Mouse (Mus musculus) left cerebral cortex, adult 2 months (tissue): Measurements from ENCODE around the gene 5330417H12Rik. TPM values are rescaled to one million over a fixed set of nuclear protein-coding genes. Genes with fewer than 3 reads are reported as not detected.
A peak's percentile ranks its signal among the peaks of the same experiment; 100 is the strongest.

ENCODE experiments used
- DNase-seq, 2 experiments: peaks; one replicate each; pipeline ENCODE4 v3.0.0; 2021 to 2022; ENCODE audit warnings: low spot score in 2 of 2, mixed read lengths in 1 of 2; ENCODE audit errors: extremely low spot score in 1 of 2
- H3K27ac ChIP-seq: fragments of 200-600 bp; 2 replicates; pipeline ENCODE4 v1.8.1; 2022
- H3K4me3 ChIP-seq: fragments of 200-600 bp; 2 replicates; pipeline ENCODE4 v1.8.1; 2022
- CTCF ChIP-seq: fragments of 200-600 bp; IDR thresholded peaks from 2 replicates; pipeline ENCODE4 v1.8.1; 2022; ENCODE audit warnings: antibody characterized with exemption, mild to moderate bottlenecking, moderate library complexity
- intact Hi-C: fragments of 180-260 bp; cut with DNase I; formaldehyde crosslinking; loops from one replicate; pipeline ENCODE4 v1.15.1; 2025
- long read RNA-seq, 2 experiments: library from polyadenylated mRNA; stranded (forward); transcript quantifications; one replicate each; pipeline ENCODE4 v2.0.0; 2021; ENCODE audit warnings: borderline mapping rate in 2 of 2
- total RNA-seq, 2 experiments: library from RNA; stranded (reverse); gene quantifications; 2 replicates each; pipeline ENCODE4 v1.2.3; 2021

The 5330417H12Rik gene
- total RNA-seq, result not detected
- long read RNA-seq, experiment 1, result 0 reads
- long read RNA-seq, experiment 2, result 0 reads

DNA sequence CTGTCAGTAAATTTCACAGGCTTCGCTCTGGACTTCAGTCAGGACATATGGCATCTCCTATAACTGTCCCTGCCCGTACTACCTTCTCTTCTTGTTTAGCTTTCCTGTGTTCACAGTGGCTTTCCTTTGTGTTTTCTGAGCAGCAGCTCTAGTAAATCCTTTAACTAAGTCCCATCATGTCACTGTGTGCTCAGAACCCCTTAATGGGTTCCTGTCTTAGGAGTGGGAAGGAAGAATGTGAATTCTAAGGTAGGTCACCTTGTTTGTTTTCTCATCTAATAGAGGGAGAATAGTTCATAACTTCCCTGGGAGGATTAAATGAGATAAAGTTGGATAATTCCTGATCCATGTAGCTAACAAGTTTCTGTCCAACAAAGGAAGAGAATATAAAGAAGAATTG is at the start of gene 5330417H12Rik:
Gene 5330417H12Rik (minus strand): TSS at position 101 of the 400 bp plus-strand sequence.
- no peak for TF ChIP-seq CTCF
- Histone ChIP-seq H3K27ac (no peak within 1 kb of the TSS), H3K4me3 (no peak within 1 kb of the TSS)
- intact Hi-C loops, result no loop called here
- no peak for DNase-seq

DNA sequence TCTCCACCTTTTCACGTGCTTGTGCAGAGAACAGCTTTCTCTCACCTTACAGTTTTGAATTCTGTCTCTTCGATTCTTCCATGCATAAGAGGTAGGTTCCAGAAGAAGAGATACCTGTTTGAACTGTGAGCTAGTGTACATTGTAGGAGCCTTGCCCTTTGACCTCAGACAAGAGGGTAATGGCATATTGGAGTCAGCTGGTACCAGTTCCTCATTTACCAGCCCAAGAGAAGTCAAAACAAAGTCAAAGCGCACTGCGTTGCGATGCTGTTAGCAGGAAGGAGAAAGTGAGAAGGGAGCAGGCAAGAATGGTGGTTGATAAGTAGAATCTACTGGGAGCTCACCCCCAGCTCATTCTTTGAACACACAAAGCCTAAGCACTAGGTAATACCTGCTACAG is 43.6 kb upstream of the 5330417H12Rik start:
- DNase-seq, result no peak
- intact Hi-C loops, result no loop called here
- no peak overlapping the region for H3K27ac ChIP-seq
- H3K4me3 ChIP-seq, result no peak overlapping the region
- no peak for TF ChIP-seq CTCF

DNA sequence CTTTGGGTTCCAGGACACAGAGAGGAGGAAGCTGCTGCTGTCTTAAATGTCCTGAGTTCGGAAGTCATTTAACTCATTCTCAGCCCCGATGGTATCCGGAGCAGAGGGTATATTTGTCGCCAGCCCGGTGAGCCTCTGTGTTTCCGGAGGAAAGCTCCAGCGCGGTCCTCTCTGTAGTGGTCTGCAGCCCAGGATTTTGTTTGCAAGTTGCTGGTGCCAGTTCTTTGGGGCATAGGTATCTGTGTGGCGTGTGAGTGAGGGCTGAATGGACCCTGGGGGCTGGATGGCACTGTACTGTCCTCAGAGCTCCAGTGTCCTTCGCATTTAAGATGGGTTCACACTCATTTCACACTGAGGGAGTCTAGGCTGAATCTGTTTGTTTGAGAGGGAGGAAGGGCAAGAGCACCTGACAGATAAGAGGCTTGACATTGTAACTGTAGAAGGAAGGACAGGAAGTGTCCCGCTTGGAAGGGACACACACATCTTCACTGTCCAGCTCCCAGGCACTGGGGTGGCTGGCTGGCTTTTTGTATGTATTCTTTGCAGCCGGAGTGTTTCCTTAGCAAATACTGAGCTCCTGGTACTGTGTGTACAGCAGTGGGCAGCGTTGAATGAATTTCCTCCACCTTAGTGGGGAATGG is 41.4 kb upstream of the 5330417H12Rik start:
- DNase-seq, result no peak
- Histone ChIP-seq H3K4me3 (peak overlapping the region; percentile 48), H3K27ac (peak overlapping the region; percentile 81)
- intact Hi-C loops, result no loop called here
- no peak for TF ChIP-seq CTCF

DNA sequence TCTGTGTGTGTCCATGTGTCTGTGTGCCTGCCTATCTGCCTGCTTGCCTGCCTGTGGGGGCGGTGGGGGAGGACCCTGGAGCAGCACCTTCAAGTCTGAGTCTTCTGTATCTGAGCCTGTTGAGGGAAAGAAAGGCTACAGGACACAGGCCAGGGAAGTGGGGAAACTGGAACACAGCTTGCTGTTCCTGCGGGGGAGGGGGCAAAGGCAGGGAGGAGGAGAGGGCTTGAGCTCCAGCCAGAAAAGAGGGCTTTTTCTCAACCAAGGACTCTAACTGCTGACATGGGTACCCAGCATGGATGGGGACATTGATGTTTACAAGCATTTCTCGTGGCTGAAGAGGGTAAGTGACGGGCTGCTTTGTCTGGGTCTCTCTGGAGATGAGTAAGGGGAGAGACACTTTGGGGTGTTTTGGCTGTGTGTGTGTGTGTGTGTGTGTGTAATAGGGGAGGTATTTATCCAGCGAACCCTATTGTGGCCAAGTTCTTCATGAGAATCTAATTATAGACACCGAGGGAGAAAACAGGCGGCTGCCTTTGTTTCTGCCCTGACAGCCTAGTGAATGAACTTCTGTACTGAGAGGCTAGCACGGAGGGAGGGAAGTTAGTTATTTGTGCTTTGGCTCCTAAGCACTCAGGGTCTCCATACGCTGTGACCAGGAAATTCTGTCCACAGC is 40.8 kb upstream of the 5330417H12Rik start:
- Histone ChIP-seq H3K27ac (peak overlapping the region; percentile 81), H3K4me3 (peak overlapping the region; percentile 48)
- intact Hi-C loops, result no loop called here
- DNase-seq, result peak; percentile 29 to 30
- no peak for TF ChIP-seq CTCF

DNA sequence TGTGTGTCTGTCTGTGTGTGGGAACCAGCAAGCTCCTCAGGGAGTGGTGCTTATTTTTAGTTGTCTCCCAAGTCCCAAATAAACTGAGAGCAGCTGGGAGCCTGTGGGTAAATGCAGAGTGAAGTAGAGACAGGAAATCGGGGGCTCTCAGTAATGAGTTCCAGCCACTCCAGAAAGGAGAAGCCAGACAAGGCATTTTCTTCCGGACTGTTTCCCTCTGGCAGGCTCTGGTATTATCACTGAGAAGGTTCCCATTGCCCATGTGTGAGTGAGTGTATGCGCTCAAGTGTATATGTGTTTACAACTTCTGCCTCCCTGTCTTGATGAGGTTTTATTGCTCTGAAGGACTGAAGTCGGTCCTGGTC is 40.2 kb upstream of the 5330417H12Rik start:
- TF ChIP-seq CTCF, result no peak
- peak overlapping the region; percentile 81 for H3K27ac ChIP-seq
- H3K4me3 ChIP-seq, result peak overlapping the region; percentile 48
- intact Hi-C loops, result no loop called here
- DNase-seq, result peak; percentile 16 to 19

DNA sequence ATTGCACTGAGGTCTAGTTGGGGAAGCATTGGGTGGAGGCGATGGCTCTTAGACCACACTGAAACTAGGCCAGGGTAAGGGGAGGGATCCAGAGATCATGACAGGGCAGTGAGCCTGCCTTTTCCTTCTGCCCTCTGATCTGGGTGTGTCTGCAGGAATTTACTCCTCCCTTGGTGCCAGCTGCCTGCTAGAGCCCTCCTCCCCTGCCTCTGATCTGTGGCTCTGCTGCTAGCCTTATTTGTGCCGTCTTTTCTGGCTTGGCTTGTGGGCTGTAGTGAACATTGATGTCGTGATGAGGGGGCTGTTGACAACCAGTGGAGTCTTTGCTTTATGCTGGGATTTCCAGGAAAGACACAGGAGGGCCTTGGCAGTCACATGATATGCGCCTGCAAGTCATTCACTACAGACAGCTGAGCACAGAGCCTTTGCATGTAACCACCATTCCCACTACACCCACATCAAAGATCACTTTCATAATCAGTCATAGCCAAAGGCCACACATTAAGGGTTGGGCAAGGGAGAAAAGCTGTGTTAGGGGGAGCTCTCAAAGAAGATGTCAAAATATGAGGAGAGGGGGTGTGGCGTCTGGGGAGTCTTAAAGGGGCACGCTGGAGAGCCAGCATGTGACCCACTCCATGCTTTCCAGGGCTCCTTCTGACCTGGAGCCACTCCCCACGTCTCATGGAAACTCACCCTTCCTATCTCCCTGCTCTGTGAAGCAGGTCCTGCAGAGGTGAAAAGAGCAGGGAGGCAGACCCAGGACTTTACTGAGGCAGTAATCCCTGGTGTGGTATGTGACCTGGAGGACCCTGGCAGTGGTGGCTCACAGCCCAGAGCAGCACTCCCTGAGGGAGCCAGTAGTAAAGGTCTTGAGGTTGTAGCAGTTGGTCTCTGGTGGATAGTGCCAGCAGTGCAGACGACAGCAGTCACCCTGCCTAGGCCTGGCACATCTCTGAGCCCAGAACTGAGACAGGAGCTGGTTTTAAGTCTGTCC is 39.4 kb upstream of the 5330417H12Rik start:
- H3K27ac ChIP-seq, result peak overlapping the region; percentile 81
- no peak for TF ChIP-seq CTCF
- intact Hi-C loops, result loop anchor here (5.0 kb wide), 1 partner anchor 113 kb away; no protein-coding TSS in a partner anchor
- no peak for DNase-seq
- no peak overlapping the region for H3K4me3 ChIP-seq

DNA sequence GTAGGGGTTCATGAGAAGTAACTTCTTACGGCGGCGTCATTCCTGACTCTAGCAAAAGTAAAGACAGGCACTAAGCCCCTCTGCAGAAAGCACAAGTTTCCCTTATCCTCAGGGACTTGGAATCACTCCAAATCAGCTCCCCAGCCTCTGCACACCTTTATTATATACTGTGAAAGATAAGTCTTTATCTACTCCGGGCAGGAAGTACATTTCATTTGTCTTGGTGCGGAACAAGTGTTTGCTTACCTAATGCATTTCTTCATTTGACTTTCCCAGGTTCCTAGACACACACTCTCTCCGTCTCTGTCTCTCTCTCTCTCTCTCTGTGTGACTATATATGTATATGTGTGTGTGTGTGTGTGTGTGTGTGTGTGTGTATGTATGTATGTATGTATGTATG is 38.7 kb upstream of the 5330417H12Rik start:
- TF ChIP-seq CTCF, result no peak
- no peak for DNase-seq
- no peak overlapping the region for H3K27ac ChIP-seq
- intact Hi-C loops, result loop anchor here (1.0 to 5.0 kb wide), 2 partner anchors 75 to 114 kb away; no protein-coding TSS in a partner anchor
- no peak overlapping the region for H3K4me3 ChIP-seq

DNA sequence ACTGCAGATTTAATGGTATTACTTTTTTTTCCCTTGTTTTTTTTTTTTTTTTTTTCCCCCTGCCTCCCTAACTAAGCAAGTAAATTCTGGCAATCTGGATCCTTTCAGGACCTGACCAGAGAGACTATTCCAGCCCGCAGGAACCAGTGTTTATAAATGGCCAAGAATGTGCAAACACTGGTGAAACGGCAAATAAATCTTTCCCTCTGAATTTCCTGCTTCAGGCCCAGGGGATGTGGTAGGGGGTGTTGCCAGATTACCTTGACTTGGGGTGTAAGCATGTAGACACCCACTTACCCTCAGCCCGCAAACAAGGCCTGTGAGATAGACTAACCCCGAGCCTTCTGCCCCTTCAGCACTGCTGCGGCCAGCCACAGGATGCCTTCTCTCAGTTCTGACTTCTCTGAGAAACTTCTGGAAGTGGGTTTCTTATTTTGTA is 36.9 kb upstream of the 5330417H12Rik start:
- no peak for DNase-seq
- intact Hi-C loops, result loop anchor here (2.0 to 5.0 kb wide), 3 partner anchors 47 to 115 kb away; no protein-coding TSS in a partner anchor
- no peak for TF ChIP-seq CTCF
- H3K27ac ChIP-seq, result no peak overlapping the region
- no peak overlapping the region for H3K4me3 ChIP-seq

DNA sequence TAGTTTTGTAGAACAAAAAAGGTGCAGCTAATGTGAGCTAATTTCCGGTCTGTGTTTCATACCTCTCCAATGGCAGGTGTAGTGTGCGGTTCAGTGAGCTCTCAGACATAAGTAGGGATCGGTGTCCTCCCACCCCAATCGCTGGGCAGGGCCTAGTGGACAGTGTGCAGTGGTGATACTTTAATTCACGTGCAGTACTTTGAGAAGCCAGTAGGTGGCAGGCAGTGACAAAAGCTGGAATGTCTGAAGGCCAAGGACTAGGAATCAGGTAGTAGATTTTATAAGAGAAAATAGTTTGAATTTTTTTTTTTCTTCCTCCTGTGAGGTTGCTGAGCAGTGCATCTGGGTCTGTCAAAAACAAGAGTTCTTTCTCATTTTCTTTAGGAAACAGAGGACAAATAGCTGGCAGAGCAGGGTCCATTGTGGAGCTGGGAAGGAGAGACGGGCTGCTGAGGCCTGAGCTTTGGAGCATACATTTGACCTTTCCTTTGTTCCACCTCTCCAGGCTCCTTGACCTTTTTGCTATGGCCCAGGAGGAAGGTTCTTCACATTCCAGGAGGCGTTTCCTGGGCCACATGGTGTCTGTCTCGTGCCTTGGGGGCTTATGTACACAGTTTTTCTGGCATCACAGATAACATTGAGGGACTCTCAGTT is 36.4 kb upstream of the 5330417H12Rik start:
- TF ChIP-seq CTCF, result peak; percentile 88
- peak; percentile 65 to 71 for DNase-seq
- intact Hi-C loops, result loop anchor here (2.0 to 5.0 kb wide), 3 partner anchors 47 to 116 kb away; no protein-coding TSS in a partner anchor
- H3K27ac ChIP-seq, result no peak overlapping the region
- no peak overlapping the region for H3K4me3 ChIP-seq

DNA sequence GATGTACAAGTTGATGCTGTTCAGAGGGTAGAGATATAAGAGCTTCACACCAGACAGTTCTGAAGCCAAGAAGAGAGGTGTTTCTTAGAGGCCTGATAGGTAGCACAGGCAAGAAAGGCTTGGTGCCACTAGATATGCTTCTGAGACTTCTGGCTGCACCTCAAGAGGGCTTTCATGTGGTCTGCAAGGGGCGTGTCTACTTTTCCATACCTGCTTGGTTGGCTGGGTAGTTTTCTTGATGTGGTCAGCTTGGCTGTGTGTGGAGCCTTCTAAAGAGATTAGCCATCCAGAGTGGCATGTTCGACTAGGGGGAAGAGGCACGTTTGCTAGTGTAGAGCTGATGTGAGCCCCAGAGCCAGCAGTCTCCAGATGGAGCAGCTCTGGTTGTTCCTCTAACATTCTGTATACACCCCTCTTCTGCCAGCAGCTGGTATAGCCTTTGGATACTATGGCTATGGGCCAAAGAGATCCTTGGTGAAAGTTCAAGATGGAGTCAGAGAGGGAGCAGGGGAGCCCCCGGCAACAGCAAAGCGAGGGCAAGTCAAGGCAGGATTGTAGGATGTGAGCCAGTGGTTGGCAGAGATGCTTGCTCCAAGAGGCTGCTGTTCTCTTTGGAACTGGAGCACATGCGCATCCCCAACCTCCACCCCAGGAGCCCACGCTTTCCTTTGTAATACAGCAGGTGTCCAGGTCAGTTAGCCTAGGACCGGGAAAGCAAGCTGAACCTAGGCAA is 34.4 kb upstream of the 5330417H12Rik start:
- Histone ChIP-seq H3K27ac (no peak overlapping the region), H3K4me3 (no peak overlapping the region)
- DNase-seq, result no peak
- intact Hi-C loops, result loop anchor here (5.0 kb wide), 1 partner anchor 62 kb away; the partner anchor contains the start of gene Ppfibp2
- no peak for TF ChIP-seq CTCF
